Comparison of ENCODE assay signal across 11 mouse cellular contexts in the genomic region with DNA sequence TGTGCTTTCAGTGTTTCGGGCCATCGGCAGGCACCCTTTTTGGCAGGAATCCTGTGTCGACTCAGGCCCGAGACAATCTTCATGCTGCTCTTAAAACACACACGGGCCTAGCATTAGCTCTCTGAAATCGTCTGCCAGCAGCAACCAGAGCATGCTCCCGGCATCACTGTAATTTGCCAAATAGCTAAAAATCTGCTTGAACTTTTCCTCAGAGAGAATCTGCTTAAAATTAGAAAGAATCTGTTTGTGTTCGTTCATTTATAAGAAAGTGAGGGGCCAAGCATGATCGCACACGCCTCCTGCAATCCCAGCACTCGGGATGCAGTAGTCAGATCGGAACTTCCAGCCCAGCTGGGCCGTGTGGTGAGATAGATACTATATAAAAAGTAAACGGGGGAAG. TPM values are rescaled to one million over a fixed set of nuclear protein-coding genes. Genes with fewer than 3 reads are reported as not detected.
DNase-seq lines count a peak whose midpoint lies in the region; ATAC-seq and TF ChIP-seq lines count a peak whose summit lies in the region.
"Had no signal": no experiment of that assay in that cellular context is flagged by ENCODE, and none has a peak within 500 bp of the region (broad histone marks: within the 10 kb centered on the region; RNA-seq: fewer than 3 reads in every experiment).

No protein-coding gene starts in this region.

- H3K4me2 ChIP-seq in hindbrain, embryonic 11.5 days (replicated peaks; ENCODE audit: low read depth, low read length) = no peak overlapping the region
- H3K4me2 ChIP-seq in hindbrain, embryonic 14.5 days (replicated peaks) = no peak overlapping the region
- no peak overlapping the region for H3K4me2 ChIP-seq in midbrain, embryonic 14.5 days (ENCODE audit: low read length)
- no peak overlapping the region for H3K4me2 ChIP-seq in midbrain, embryonic 16.5 days (ENCODE audit: low read length)
- no peak overlapping the region for H3K4me2 ChIP-seq in limb, embryonic 14.5 days (replicated peaks; ENCODE audit: low read depth, low read length, severe bottlenecking)

- no peaks in the 10 kb centered on the region for H3K36me3 ChIP-seq in hindbrain, embryonic 11.5 days (ENCODE audit: control insufficient read depth, insufficient read depth, low read length)
- no peaks in the 10 kb centered on the region for H3K36me3 ChIP-seq in hindbrain, embryonic 14.5 days (replicated peaks; ENCODE audit: control insufficient read depth, insufficient read depth)
- H3K36me3 ChIP-seq in midbrain, embryonic 14.5 days (ENCODE audit: control insufficient read depth, insufficient read depth, low read length) = no peaks in the 10 kb centered on the region
- H3K36me3 ChIP-seq in midbrain, embryonic 16.5 days (ENCODE audit: control insufficient read depth, insufficient read depth, low read length) = no peaks in the 10 kb centered on the region
- no peaks in the 10 kb centered on the region for H3K36me3 ChIP-seq in limb, embryonic 14.5 days (ENCODE audit: control insufficient read depth, insufficient read depth, low read length)

- no peak overlapping the region for H3K9ac ChIP-seq in hindbrain, embryonic 11.5 days (ENCODE audit: low read depth, low read length)
- no peak overlapping the region for H3K9ac ChIP-seq in hindbrain, embryonic 14.5 days
- no peak overlapping the region for H3K9ac ChIP-seq in midbrain, embryonic 14.5 days (replicated peaks; ENCODE audit: low read length)
- H3K9ac ChIP-seq in midbrain, embryonic 16.5 days (ENCODE audit: low read depth, low read length) = no peak overlapping the region
- no peak overlapping the region for H3K9ac ChIP-seq in limb, embryonic 14.5 days (ENCODE audit: low read depth, low read length, severe bottlenecking)

- H3K27ac ChIP-seq in hindbrain, embryonic 11.5 days (ENCODE audit: low read depth, low read length) = peak overlapping the region; percentile 18; the same call in 1 of the 2 replicates
- no peak overlapping the region for H3K27ac ChIP-seq in hindbrain, embryonic 14.5 days
- no peak overlapping the region for H3K27ac ChIP-seq in midbrain, embryonic 14.5 days (replicated peaks; ENCODE audit: low read depth, low read length)
- H3K27ac ChIP-seq in midbrain, embryonic 16.5 days (ENCODE audit: low read length) = no peak overlapping the region
- H3K27ac ChIP-seq in limb, embryonic 14.5 days (replicated peaks; ENCODE audit: low read depth, low read length) = 0 out of 2 replicates have a peak overlapping the region, but pooled peaks have one; percentile 27

- ATAC-seq in hindbrain, embryonic 11.5 days (ENCODE audit: low FRiP score) = no peak
- no peak for ATAC-seq in hindbrain, embryonic 14.5 days (ENCODE audit: low FRiP score)
- ATAC-seq in midbrain, embryonic 14.5 days (ENCODE audit: low FRiP score, low TSS enrichment) = no peak
- ATAC-seq in midbrain, embryonic 16.5 days = no peak
- no peak for ATAC-seq in limb, embryonic 14.5 days (ENCODE audit: low FRiP score, low read depth)
- ATAC-seq in CD4-positive, CD25-positive, alpha-beta regulatory T cell, adult 4 months = no peak

- 54% methylated on average over 14 of the region's 14 CpGs for WGBS in hindbrain, embryonic 11.5 days
- WGBS in hindbrain, embryonic 14.5 days = 32% methylated on average over 14 of the region's 14 CpGs
- 32% methylated on average over 14 of the region's 14 CpGs for WGBS in midbrain, embryonic 14.5 days
- 37% methylated on average over 14 of the region's 14 CpGs for WGBS in midbrain, embryonic 16.5 days
- WGBS in limb, embryonic 14.5 days = 42% methylated on average over 14 of the region's 14 CpGs

- no peaks in the 10 kb centered on the region for H3K27me3 ChIP-seq in hindbrain, embryonic 11.5 days (ENCODE audit: control insufficient read depth, insufficient read depth, low read length)
- no peaks in the 10 kb centered on the region for H3K27me3 ChIP-seq in hindbrain, embryonic 14.5 days (ENCODE audit: control insufficient read depth, insufficient read depth, low read length)
- no peaks in the 10 kb centered on the region for H3K27me3 ChIP-seq in midbrain, embryonic 14.5 days (ENCODE audit: control insufficient read depth, insufficient read depth, low read length)
- no peaks in the 10 kb centered on the region for H3K27me3 ChIP-seq in midbrain, embryonic 16.5 days (ENCODE audit: control insufficient read depth, insufficient read depth, low read depth, low read length)
- H3K27me3 ChIP-seq in limb, embryonic 14.5 days (ENCODE audit: control insufficient read depth, insufficient read depth, low read length) = no peaks in the 10 kb centered on the region

- TF ChIP-seq POLR2A in limb, embryonic 14.5 days (IDR thresholded peaks at IDR 0.05; ENCODE audit: borderline replicate concordance, extremely low read depth, insufficient read depth, insufficient read length) = no peak

- H3K4me1 ChIP-seq in hindbrain, embryonic 11.5 days (replicated peaks; ENCODE audit: control insufficient read depth, insufficient read depth, low read length) = no peaks in the 10 kb centered on the region; the same call in 1 of the 2 replicates
- 0 out of 2 replicates have a peak, but pooled peaks cover 4% of the 10 kb centered on the region for H3K4me1 ChIP-seq in hindbrain, embryonic 14.5 days (replicated peaks; ENCODE audit: control insufficient read depth, insufficient read depth, low read length)
- H3K4me1 ChIP-seq in midbrain, embryonic 14.5 days (ENCODE audit: control insufficient read depth, insufficient read depth, low read length) = 0 out of 2 replicates have a peak, but pooled peaks cover 3% of the 10 kb centered on the region
- H3K4me1 ChIP-seq in midbrain, embryonic 16.5 days (ENCODE audit: control insufficient read depth, insufficient read depth, low read length) = peaks cover 3% of the 10 kb centered on the region
- H3K4me1 ChIP-seq in limb, embryonic 14.5 days (ENCODE audit: control insufficient read depth, insufficient read depth, low read length) = peaks cover 6% of the 10 kb centered on the region; the same call in 1 of the 2 replicates

- DNase-seq in hindbrain, embryonic 11.5 days (ENCODE audit: low spot score) = no peak
- no peak for DNase-seq in hindbrain, embryonic 14.5 days (ENCODE audit: low spot score)
- DNase-seq in midbrain, embryonic 14.5 days = peak; percentile 37
- DNase-seq in limb, embryonic 14.5 days (ENCODE audit: low spot score) = no peak
- no peak for DNase-seq in cerebellum, postnatal 36 days
- DNase-seq: adrenal gland, postnatal 25 days; gastrocnemius, postnatal 36 days; lung, postnatal 14 days; right cerebral cortex, postnatal 25 days had no signal

- no peaks in the 10 kb centered on the region for H3K9me3 ChIP-seq in hindbrain, embryonic 11.5 days (ENCODE audit: control insufficient read depth, low read length)
- H3K9me3 ChIP-seq in hindbrain, embryonic 14.5 days (ENCODE audit: control insufficient read depth, low read length) = no peaks in the 10 kb centered on the region
- H3K9me3 ChIP-seq in midbrain, embryonic 14.5 days (ENCODE audit: control insufficient read depth, low read length) = no peaks in the 10 kb centered on the region
- H3K9me3 ChIP-seq in midbrain, embryonic 16.5 days (replicated peaks; ENCODE audit: control insufficient read depth, low read length, poor library complexity, severe bottlenecking) = no peaks in the 10 kb centered on the region
- H3K9me3 ChIP-seq in limb, embryonic 14.5 days (ENCODE audit: control insufficient read depth, low read length) = no peaks in the 10 kb centered on the region

- H3K4me3 ChIP-seq in hindbrain, embryonic 11.5 days (ENCODE audit: low read depth, low read length) = no peak overlapping the region
- no peak overlapping the region for H3K4me3 ChIP-seq in hindbrain, embryonic 14.5 days (replicated peaks; ENCODE audit: low read length)
- no peak overlapping the region for H3K4me3 ChIP-seq in midbrain, embryonic 14.5 days (replicated peaks; ENCODE audit: low read depth, low read length)
- no peak overlapping the region for H3K4me3 ChIP-seq in midbrain, embryonic 16.5 days (ENCODE audit: low read depth, low read length)
- no peak overlapping the region for H3K4me3 ChIP-seq in limb, embryonic 14.5 days (replicated peaks; ENCODE audit: low read length)

RNA-seq across cellular contexts. Expression of gene Lamc2, which starts 15.2 kb away (rescaled TPM):
- 0.77 and 1.0 TPM in 2 replicates for polyA plus RNA-seq in hindbrain, embryonic 11.5 days (2014; fragmentation: Nextera tagmentation; extraction: Ambion mirVana)
- polyA plus RNA-seq in hindbrain, embryonic 14.5 days (2014; fragmentation: Nextera tagmentation; extraction: Ambion mirVana) = 1.8 and 2.0 TPM in 2 replicates
- polyA plus RNA-seq in midbrain, embryonic 14.5 days (2014; fragmentation: Nextera tagmentation; extraction: Ambion mirVana) = 1.3 and 2.3 TPM in 2 replicates
- 2.4 and 2.9 TPM in 2 replicates for polyA plus RNA-seq in midbrain, embryonic 16.5 days (2015; fragmentation: Nextera tagmentation; extraction: Ambion mirVana)
- 4.6 and 4.9 TPM in 2 replicates for polyA plus RNA-seq in limb, embryonic 14.5 days (2012; rRNA removed)
- polyA plus RNA-seq in limb, embryonic 14.5 days (2014; fragmentation: Nextera tagmentation; extraction: Ambion mirVana) = 9.9 and 10.6 TPM in 2 replicates
- under 1 TPM; 0.35 to 0.50 TPM for polyA plus RNA-seq in CD4-positive, CD25-positive, alpha-beta regulatory T cell, adult 4 months (2017; shearing (Covaris generic))

Comparison
In these comparisons a context has a peak if more than half of its experiments do, and no peak if none do; other contexts are left out.
1. H3K27ac ChIP-seq: peak in hindbrain, embryonic 11.5 days (single experiment) and limb, embryonic 14.5 days (single experiment); none in hindbrain, embryonic 14.5 days (single experiment), midbrain, embryonic 14.5 days (single experiment) and midbrain, embryonic 16.5 days (single experiment).